Mouse (Mus musculus) forebrain, embryonic 15.5 days (tissue): ENCODE measurements around the gene F12. TPM values are rescaled to one million over a fixed set of nuclear protein-coding genes. Genes with fewer than 3 reads are reported as not detected.
A peak's percentile ranks its signal among the peaks of the same experiment; 100 is the strongest.

Experiments used
- ATAC-seq: fragments of 200-750 bp; cut with Nextera tagmentation; replicated peaks from 2 replicates; pipeline ENCODE4 v1.8.0; 2017; ENCODE audit warnings: mild to moderate bottlenecking, moderate TSS enrichment, moderate library complexity
- H3K27ac ChIP-seq: fragments of 300-500 bp; sonication (generic); replicated peaks from 2 replicates; pipeline ENCODE4 v1.5.1; 2015; ENCODE audit warnings: mild to moderate bottlenecking, inconsistent platforms
- H3K27me3 ChIP-seq: fragments of 300-500 bp; sonication (generic); 2 replicates; pipeline ENCODE4 v1.6.1; 2015; ENCODE audit warnings: inconsistent platforms
- H3K36me3 ChIP-seq: fragments of 300-500 bp; sonication (generic); 2 replicates; pipeline ENCODE4 v1.6.1; 2015; ENCODE audit warnings: mild to moderate bottlenecking, inconsistent platforms
- H3K4me1 ChIP-seq: fragments of 300-500 bp; sonication (generic); 2 replicates; pipeline ENCODE4 v1.6.1; 2015; ENCODE audit warnings: inconsistent platforms
- H3K4me2 ChIP-seq: fragments of 300-500 bp; sonication (generic); replicated peaks from 2 replicates; pipeline ENCODE4 v1.6.1; 2015; ENCODE audit warnings: mild to moderate bottlenecking, inconsistent platforms
- H3K4me3 ChIP-seq: fragments of 300-500 bp; sonication (generic); 2 replicates; pipeline ENCODE4 v1.5.1; 2015; ENCODE audit warnings: mild to moderate bottlenecking, inconsistent platforms
- H3K9ac ChIP-seq: fragments of 300-500 bp; sonication (generic); replicated peaks from 2 replicates; pipeline ENCODE4 v1.6.1; 2015; ENCODE audit warnings: mild to moderate bottlenecking, inconsistent platforms
- H3K9me3 ChIP-seq: fragments of 300-500 bp; sonication (generic); 2 replicates; pipeline ENCODE4 v1.6.1; 2016; ENCODE audit warnings: inconsistent platforms
- WGBS: fragments of 180-500 bp; shearing (Covaris S2); methylation state at CpG from one replicate; pipeline ENCODE4 v1.1.7; 2015; ENCODE audit warnings: mixed read lengths; 5-methylcytosine and 5-hydroxymethylcytosine counted together
- polyA plus RNA-seq: library from polyadenylated mRNA; unstranded; fragments of >200 nt; fragmentation: Nextera tagmentation; extraction: Ambion mirVana; gene quantifications from 2 replicates; pipeline ENCODE4 v1.2.1, GENCODE M21; 2015

Gene F12
- polyA plus RNA-seq = 0.09 TPM in 1 of 2 replicates, not detected in the other

GRCm38 (mm10) chr13:55426613-55427012 lies at the start of gene F12:
Gene F12 (minus strand): TSS chr13:55426793.
- 90% methylated on average over 10 of the region's 10 CpGs for WGBS
- H3K9me3 ChIP-seq = no peaks in the 10 kb centered on the region
- no peaks in the 10 kb centered on the region for H3K36me3 ChIP-seq
- H3K4me1 ChIP-seq = no peaks in the 10 kb centered on the region
- ATAC-seq = no peak
- H3K4me2 ChIP-seq = no peak within 1 kb of the TSS
- no peak within 1 kb of the TSS for H3K9ac ChIP-seq
- H3K4me3 ChIP-seq = no peak within 1 kb of the TSS
- peaks cover 7% of the 10 kb centered on the region for H3K27me3 ChIP-seq
- H3K27ac ChIP-seq = no peak within 1 kb of the TSS

GRCm38 (mm10) chr13:55476256-55476655 lies 49.7 kb upstream of the F12 start:
- Histone ChIP-seq H3K27ac (peak overlapping the region; percentile 92; the same call in 1 of the 2 replicates), H3K4me2 (no peak overlapping the region), H3K9ac (no peak overlapping the region), H3K4me3 (no peak overlapping the region), H3K36me3 (peaks cover 72% of the 10 kb centered on the region), H3K27me3 (no peaks in the 10 kb centered on the region), H3K4me1 (peaks cover 51% of the 10 kb centered on the region), H3K9me3 (no peaks in the 10 kb centered on the region)
- ATAC-seq = no peak
- WGBS = 95% methylated on average over 8 of the region's 8 CpGs

DNA sequence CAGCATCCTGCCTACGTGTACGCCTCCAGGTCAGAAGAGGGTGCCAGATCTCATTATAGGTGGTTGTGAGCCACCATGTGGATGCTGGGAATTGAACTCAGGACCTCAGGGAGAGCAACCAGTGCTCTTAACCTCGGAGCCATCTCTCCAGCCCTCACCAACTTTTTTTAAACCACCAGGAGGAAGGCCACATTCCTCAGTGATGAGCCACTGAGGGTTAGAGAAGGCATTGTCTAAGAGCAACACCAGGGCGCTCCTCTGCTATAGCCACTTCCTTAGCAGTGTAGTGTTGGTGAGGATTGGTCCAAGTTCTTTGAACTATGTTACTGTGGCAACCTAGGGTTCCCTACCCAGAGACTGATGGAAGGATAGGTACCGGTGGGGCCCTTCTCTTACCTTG lies 49.2 kb upstream of the F12 start:
- H3K4me1 ChIP-seq = peaks cover 56% of the 10 kb centered on the region
- H3K9ac ChIP-seq = no peak overlapping the region
- no peaks in the 10 kb centered on the region for H3K27me3 ChIP-seq
- peak overlapping the region; percentile 92; the same call in 1 of the 2 replicates for H3K27ac ChIP-seq
- H3K36me3 ChIP-seq = peaks cover 67% of the 10 kb centered on the region
- WGBS = 88% methylated on average over 5 of the region's 5 CpGs
- H3K9me3 ChIP-seq = no peaks in the 10 kb centered on the region
- H3K4me2 ChIP-seq = no peak overlapping the region
- no peak overlapping the region for H3K4me3 ChIP-seq
- no peak for ATAC-seq

DNA sequence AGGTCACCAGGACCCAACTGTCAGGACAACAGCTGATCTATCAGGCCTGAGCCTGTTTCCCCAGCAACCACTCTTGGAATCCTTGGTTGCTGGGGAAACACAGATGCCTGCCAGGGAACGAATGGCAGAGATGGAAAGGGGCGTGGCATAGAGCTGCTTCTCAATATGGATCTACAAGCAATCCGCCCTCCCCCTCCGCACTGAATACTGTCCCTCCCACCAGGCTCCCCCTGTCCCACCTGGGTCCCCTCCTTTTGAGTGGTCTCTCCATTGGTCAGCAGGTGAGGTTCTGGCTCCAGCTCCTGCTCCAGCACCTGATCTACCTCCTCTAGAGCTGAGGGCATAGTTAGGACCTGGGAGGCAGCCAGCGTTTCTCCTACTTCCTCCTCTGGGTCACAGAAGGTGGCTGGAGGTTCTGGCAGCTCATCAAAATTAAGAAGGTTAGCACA lies 48.1 kb upstream of the F12 start:
- H3K27me3 ChIP-seq = no peaks in the 10 kb centered on the region
- peak overlapping the region; percentile 92 for H3K27ac ChIP-seq
- 0 out of 2 replicates have a peak overlapping the region, but pooled peaks have one; percentile 12 for H3K9ac ChIP-seq
- 9% methylated on average over 5 of the region's 5 CpGs for WGBS
- H3K4me1 ChIP-seq = peaks cover 67% of the 10 kb centered on the region
- H3K9me3 ChIP-seq = no peaks in the 10 kb centered on the region
- peaks cover 56% of the 10 kb centered on the region for H3K36me3 ChIP-seq
- H3K4me3 ChIP-seq = no peak overlapping the region
- H3K4me2 ChIP-seq = peak overlapping the region; percentile 10; the same call in 1 of the 2 replicates
- peak; percentile 23; the same call in 1 of the 2 replicates for ATAC-seq

GRCm38 (mm10) chr13:55473961-55474360 lies 47.4 kb upstream of the F12 start:
- H3K9ac ChIP-seq = 0 out of 2 replicates have a peak overlapping the region, but pooled peaks have one; percentile 75
- ATAC-seq = no peak
- no peak overlapping the region for H3K4me2 ChIP-seq
- peaks cover 74% of the 10 kb centered on the region for H3K4me1 ChIP-seq
- no peak overlapping the region for H3K4me3 ChIP-seq
- H3K27me3 ChIP-seq = no peaks in the 10 kb centered on the region
- H3K36me3 ChIP-seq = peaks cover 49% of the 10 kb centered on the region
- no peaks in the 10 kb centered on the region for H3K9me3 ChIP-seq
- H3K27ac ChIP-seq = peak overlapping the region; percentile 92
- WGBS = 41% methylated on average over 11 of the region's 11 CpGs

DNA sequence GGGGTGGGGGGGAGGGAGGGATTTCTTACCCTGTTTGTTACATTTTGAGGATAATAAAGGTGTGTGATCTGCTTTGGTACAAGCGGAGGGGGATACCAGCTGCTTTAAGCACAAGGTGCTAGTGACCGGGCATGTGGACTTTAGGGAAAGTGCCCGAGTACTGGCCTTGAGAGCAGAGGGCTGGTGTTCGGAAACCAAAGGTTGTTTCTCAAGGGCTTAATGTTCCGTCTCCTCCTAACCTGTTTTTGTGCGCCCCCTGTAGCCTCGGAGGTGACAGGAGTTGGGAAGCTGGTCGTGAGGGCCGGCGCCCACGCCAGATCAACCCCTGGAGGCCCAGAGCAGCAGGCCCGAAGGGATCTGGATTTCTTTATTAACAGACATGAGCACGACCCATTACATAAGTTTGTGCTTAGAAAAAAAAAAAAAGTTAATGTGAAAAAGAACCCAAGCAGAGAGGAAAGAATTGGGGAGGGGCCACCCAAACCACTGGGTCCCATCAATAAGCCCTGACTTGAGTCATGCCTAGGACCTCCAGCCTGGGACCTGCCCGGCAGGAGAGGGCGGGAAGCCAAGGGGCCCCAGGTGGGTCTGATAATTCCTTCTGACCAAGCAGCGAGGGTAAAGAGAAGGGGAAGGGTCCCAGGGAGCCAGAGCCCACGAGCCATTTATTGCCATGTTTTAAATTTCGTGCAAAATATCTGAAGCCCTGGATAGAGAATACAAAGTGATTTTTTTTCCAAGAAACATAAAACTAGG lies 46.7 kb upstream of the F12 start:
- Histone ChIP-seq H3K27ac (peak overlapping the region; percentile 92), H3K4me2 (peak overlapping the region; percentile 99), H3K27me3 (no peaks in the 10 kb centered on the region), H3K4me1 (peaks cover 80% of the 10 kb centered on the region), H3K4me3 (peak overlapping the region; percentile 54), H3K9ac (peak overlapping the region; percentile 75), H3K9me3 (no peaks in the 10 kb centered on the region), H3K36me3 (peaks cover 44% of the 10 kb centered on the region)
- no peak for ATAC-seq
- WGBS = 22% methylated on average over 18 of the region's 18 CpGs

- H3K27ac ChIP-seq = peak overlapping the region; percentile 92
- peak overlapping the region; percentile 54 for H3K4me3 ChIP-seq
- H3K27me3 ChIP-seq = no peaks in the 10 kb centered on the region
- WGBS = under 1% methylated on average over 102 of the region's 103 CpGs
- H3K9ac ChIP-seq = peak overlapping the region; percentile 75
- peak overlapping the region; percentile 99 for H3K4me2 ChIP-seq
- ATAC-seq = peak; percentile 51
- H3K9me3 ChIP-seq = no peaks in the 10 kb centered on the region
- peaks cover 81% of the 10 kb centered on the region for H3K4me1 ChIP-seq
- H3K36me3 ChIP-seq = peaks cover 37% of the 10 kb centered on the region
Observed at GRCm38 (mm10) chr13:55472132-55473022, 45.8 kb upstream of the F12 start.

GRCm38 (mm10) chr13:55471819-55472131 lies 45.2 kb upstream of the F12 start:
- WGBS = under 1% methylated on average over 31 of the region's 31 CpGs

DNA sequence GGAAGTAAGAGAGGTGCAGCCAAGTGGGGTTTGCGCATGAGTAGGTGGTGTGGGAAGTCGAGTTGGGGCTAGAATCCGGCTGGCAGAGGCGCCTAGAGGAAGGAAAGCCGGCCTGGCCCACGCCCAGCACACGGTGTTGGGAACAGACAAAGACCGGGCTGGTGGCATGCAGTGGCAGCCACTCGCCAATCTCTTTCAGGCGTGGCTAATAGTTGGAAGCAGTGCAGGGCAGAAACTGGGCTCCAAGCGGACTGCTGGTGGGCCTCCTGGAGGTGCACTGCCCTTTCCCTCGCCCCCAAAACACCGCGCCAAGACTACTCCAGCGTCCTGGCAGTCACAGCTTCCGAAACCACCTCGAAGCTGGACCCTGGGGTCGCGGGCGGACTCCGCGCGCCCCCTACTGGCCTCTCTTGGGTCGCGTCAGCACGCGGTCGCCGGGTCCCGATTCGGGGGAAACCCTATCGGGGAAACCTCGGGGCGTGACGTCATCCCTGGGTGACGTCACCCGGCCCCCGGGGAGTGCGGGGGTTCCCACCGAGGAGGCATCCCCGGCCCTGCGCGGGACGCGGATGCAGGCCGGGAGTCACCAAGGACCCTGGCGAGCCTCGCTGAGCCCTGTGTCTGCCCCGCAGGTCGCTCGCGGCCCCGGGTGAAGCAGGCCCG lies 44.7 kb upstream of the F12 start:
- Histone ChIP-seq H3K4me3 (peak overlapping the region; percentile 54), H3K36me3 (peaks cover 26% of the 10 kb centered on the region), H3K4me2 (peak overlapping the region; percentile 99), H3K4me1 (peaks cover 89% of the 10 kb centered on the region), H3K9me3 (no peaks in the 10 kb centered on the region), H3K9ac (peak overlapping the region; percentile 75), H3K27ac (peak overlapping the region; percentile 92), H3K27me3 (no peaks in the 10 kb centered on the region)
- ATAC-seq = peak; percentile 55
- under 1% methylated on average over 54 of the region's 54 CpGs for WGBS

More at GRCm38 (mm10) chr13:55471819-55472131, 45.2 kb upstream of the F12 start:
- Histone ChIP-seq H3K9ac (peak overlapping the region; percentile 75), H3K27ac (peak overlapping the region; percentile 92), H3K4me2 (peak overlapping the region; percentile 99), H3K27me3 (no peaks in the 10 kb centered on the region), H3K9me3 (no peaks in the 10 kb centered on the region), H3K4me3 (peak overlapping the region; percentile 54), H3K36me3 (peaks cover 31% of the 10 kb centered on the region), H3K4me1 (peaks cover 85% of the 10 kb centered on the region)
- no peak for ATAC-seq

DNA sequence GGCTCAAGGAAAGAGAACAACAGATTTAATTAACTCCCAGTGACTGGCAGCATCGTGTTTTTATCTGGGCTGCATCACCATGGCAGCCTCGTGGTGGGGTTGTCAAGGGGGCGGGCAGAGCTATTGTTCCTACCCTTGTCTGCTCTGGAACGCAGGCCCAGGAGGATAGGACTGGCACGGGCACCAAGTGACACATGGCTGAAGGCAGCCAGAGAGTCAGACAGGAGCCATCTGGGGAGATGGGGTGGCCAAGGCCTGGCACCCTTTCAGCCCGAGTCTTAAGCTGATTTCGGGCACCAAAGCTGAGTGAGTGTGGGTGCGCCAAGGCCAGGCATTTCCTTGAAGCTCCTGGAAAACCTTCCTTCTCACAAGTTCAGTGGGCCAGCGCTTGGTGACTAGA lies 43.8 kb upstream of the F12 start:
- peaks cover 17% of the 10 kb centered on the region for H3K36me3 ChIP-seq
- H3K4me3 ChIP-seq = no peak overlapping the region
- H3K27me3 ChIP-seq = no peaks in the 10 kb centered on the region
- H3K27ac ChIP-seq = peak overlapping the region; percentile 92
- peak overlapping the region; percentile 99 for H3K4me2 ChIP-seq
- 0 out of 2 replicates have a peak, but pooled peaks have one; percentile 19 for ATAC-seq
- peak overlapping the region; percentile 75 for H3K9ac ChIP-seq
- peaks cover 93% of the 10 kb centered on the region for H3K4me1 ChIP-seq
- WGBS = 20% methylated on average over 9 of the region's 9 CpGs
- H3K9me3 ChIP-seq = no peaks in the 10 kb centered on the region

DNA sequence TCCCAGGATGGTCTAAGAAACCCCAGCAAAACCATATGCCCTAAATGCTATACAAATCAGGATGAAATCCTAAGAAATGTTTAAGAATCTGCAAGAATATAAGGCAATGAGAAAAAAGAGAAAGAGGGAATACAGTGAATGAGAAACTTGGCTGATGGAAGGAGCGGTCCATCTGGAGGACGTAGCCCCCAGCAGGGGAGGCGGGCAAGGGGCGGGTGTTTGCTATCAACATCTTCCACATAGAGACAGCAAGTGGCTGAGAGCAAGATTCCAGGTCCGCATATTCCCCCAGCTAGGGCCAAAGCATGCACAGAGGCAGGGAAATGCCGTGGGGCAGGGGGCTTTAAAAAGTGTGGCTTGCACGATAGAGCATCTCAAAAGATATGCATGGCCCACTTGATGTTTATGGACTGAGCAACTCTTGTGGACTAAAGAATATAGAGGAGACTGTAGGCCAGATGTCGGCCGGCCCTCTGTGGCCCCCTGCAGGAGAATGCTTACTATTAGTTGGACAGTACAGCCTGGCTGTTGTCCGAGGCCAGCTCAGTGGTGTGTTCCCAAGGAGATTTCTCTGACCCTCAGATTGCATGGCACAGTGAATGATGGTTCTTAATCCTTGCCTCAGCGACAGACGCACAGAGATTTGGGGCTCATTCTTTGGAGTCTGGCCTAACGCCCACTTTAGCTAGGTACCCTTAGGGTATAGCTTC lies 42.4 kb upstream of the F12 start:
- no peak overlapping the region for H3K9ac ChIP-seq
- no peak overlapping the region for H3K4me3 ChIP-seq

More for the DNA sequence above, 42.4 kb upstream of the F12 start:
- WGBS = 33% methylated on average over 13 of the region's 13 CpGs
- H3K36me3 ChIP-seq = peaks cover 8% of the 10 kb centered on the region
- no peaks in the 10 kb centered on the region for H3K9me3 ChIP-seq
- H3K4me1 ChIP-seq = peaks cover 89% of the 10 kb centered on the region
- no peak overlapping the region for H3K4me2 ChIP-seq
- H3K27ac ChIP-seq = peak overlapping the region; percentile 92
- no peak for ATAC-seq
- no peaks in the 10 kb centered on the region for H3K27me3 ChIP-seq
